Mouse (Mus musculus): ENCODE results near the gene Tfg.
A peak's percentile ranks its signal among the peaks of the same experiment; 100 is the strongest.

The Tfg gene

DNA sequence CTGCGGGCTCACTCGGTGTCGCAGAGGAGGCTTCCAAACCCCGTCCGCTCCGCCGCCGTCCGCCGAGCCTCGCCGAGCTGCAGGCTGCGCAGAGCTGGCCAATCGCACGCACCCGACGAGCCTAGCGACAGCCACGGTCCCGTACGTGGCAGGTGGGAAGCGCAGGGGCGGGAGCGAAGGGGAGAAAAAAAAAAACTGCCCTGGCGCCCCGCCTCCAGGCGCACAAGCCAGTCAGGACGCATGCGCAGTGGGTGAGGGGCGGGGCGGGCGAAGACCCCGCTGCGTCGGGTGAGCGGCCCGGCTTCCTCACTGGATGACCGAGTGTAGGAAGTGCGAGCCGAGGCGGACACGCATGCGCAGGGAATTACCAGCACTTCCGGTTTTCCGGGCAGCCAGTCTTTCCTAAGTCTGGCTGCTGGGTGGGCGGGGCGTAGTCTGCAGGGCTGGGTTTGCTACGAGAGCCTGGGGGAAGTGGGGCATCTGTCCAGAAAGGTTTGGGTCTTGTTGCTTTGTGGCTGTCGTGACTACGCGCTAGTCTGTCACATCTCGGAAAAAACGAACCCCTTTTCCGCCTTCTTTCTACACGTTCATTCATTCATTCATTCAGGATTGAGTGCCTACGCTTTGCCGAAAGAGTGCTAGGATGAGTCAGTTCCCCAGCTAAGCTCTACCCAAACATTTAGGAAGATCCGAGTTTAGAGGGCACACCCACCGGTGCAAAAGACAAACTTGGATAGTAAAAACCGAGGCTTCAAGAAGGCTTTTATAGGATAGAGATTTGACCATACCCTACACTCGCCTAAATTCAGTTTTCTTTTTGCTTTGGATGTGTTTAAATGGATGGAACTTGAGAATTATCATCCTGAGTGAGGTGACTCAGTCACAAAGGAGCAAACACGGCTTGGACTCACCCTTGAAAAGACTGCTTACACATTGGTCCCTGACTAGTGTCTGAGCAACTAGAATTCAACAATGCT is at the start of gene Tfg:
Tfg (minus strand) TSS at position 227 of the 977 bp plus-strand sequence.
- peak; percentile 99 for DNase-seq (ENCODE audit: low spot score in 2 of 2)

DNA sequence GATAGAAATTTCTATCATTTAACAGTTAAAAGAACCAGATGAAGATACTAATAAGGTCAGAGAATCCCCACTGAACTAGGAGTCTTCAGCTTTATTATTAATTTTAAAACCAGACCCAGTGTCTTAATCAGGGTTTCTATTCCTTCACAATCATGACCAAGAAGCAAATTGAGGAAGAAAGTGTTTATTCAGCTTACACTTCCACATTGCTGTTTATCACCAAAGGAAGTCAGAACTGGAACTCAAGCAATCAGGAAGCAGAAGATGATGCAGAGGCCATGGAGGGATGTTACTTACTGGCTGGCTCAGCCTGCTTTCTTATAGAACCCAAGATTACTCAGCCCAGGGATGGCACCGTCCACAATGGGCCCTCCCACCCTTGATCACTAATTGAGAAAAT is 11.8 kb upstream of the Tfg start:
- DNase-seq (ENCODE audit: low spot score in 2 of 2), result no peak

DNA sequence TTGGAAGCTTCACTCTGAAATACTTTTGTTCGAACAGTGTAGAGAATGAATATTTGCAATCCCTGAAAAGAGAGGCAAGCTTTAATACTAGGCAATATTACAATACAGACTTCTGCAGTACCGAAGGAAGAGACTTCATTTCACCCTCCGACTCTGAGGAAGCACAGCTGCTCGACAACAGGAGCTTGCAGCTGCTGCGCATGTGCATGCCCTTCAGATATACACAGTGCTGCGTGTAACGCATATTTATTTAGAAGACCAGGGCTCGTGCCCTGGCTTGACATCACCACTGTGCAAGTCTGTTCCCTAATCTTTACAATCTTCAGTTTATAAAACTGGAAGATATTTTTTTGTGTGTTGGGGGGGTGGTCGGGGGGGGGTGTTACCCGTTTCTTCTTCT is 7.7 kb upstream of the Tfg start:
- no peak for DNase-seq (ENCODE audit: low spot score in 2 of 2)

DNA sequence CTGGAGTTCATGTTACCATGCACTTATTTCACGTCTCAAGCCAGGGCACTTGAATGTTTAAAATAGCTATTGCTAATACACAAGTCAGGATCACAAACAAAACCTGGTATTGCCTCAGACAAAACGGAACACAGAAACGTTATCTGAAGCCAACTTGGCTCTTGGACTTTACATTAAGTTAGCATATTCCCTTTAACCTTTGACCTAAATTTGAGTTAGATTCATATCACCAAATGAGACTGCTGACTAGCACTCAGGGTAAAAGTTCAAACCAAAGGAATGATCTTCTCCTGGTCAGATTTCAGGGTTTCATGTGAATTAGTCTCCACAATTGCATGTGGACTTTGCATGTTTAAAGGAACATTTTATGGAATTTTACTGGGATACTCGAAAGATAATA is 5.1 kb upstream of the Tfg start:
- DNase-seq (ENCODE audit: low spot score in 2 of 2), result no peak

DNA sequence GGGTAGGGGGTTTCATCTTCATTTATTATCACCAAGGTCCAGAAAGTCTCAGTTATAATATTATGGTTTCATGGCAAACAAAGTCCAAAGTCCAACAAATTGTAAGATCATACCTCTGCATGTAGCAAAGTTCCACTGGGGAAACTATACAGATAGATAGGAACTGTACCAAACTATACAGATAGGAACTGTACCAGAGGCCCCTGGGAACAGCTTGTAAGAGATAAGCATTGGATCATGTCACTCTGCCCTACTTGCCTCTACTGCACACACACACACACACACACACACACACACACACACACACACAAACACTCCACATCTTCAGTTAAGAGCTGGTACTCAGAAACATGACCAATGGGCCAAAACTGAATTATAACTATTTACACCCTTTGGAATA is 1.8 kb upstream of the Tfg start:
- DNase-seq (ENCODE audit: low spot score in 2 of 2), result no peak

DNA sequence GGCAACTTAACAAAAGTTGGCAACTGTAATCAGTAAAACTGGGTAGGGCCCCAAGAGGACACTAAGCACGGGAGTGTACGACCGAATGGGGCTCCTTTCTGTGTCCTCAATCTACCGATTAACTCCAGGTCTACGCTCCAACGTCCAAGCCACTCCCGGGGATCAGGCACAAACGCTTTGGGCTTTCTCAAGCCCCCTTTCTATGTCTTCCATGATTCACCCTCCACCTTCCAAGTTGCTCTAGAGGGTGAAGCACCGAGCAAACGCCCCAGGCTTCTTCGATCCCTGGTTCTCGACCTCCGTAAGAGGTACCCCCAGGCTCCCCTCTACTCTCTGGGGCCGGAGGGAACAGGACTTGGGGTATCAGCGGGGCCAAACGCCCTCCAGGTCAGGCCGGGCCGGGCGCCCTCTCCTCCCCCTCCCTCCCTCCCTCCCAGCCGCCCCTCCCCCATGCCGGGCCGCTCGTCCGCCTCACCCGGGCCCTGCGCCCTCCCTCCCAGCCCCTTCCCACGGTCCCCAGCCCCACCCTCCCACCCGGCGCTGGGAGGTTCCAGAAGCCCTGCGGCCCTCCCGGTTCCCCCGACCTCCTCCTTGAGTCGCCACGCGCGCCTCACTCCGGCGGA is 582 bp downstream of the Tfg start:
- DNase-seq (ENCODE audit: low spot score in 2 of 2), result no peak

DNA sequence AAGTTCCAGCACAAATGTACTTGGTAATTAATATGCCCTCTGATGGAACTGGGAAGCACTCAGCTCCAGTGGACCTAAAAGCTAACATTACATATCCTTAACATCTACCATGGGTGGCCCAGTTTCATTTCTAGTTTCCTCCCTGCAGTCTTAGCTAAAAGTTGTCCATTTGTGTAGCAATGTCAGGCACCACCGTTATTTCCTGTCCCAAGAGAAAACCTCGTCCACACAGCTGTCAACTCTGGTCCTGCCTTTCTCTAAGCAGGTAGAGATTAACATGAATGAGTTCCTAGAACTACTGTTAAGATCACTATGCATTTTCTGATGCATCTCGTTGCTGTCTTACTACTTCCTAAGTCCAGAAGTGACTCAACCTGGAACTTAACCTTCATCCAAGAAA is 1.6 kb downstream of the Tfg start:
- no peak for DNase-seq (ENCODE audit: low spot score in 2 of 2)

DNA sequence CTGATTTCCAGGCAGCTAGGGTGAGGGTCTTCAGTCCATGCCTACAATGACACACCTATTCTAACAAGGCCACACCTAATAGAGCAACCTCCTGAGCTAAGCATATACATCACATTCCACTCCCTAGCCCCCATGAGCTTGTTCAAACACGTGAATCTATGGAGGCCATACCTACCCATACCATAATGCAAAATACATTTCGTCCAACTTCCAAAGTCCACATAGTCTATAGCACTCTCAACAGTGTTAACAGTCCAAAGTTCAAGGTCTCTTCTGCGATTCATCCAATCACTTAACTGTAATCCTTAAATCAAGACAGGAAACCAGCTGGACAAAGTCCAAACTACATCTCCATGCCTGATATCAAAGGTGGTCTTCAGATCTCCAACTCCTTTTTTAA is 7.2 kb downstream of the Tfg start:
- DNase-seq (ENCODE audit: low spot score in 2 of 2), result no peak

DNA sequence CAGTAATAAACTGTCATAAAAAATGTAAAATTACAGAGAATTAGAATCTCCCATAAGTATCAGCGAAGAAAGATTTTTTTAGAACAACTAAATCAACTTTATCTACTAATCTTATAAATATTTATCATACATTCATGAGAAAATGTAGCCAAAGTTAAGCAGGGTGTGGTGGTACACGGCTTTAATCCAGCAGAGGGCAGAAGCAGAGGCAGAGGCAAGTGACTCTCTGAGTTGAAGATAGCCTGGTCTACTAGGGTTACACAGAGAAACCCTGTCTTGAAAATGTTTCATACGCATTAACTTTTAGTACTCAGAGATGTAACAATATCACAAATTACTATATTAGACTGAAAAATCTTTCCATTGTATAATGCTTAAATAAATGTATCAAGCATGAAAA is 11.5 kb downstream of the Tfg start:
- DNase-seq (ENCODE audit: low spot score in 2 of 2), result no peak

DNA sequence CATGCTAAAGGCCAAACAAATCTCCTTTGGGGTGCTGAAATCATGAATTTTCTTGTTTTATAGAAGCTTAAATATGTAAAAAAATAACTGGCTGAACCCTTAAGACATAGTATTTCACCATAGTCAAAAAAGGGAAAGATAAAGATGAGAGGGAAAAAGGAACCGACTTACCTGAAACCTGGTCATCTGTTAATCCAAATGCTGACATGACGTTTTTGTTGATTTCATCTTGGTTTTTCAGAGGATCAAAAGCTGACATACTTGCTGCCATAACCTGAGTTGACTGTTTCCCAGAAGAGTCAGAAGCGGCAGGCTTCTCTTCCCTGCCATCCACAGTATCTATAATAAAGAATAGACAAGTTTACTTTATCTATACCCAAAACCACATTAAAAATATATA is 16.4 kb downstream of the Tfg start:
- DNase-seq (ENCODE audit: low spot score in 2 of 2), result no peak

DNA sequence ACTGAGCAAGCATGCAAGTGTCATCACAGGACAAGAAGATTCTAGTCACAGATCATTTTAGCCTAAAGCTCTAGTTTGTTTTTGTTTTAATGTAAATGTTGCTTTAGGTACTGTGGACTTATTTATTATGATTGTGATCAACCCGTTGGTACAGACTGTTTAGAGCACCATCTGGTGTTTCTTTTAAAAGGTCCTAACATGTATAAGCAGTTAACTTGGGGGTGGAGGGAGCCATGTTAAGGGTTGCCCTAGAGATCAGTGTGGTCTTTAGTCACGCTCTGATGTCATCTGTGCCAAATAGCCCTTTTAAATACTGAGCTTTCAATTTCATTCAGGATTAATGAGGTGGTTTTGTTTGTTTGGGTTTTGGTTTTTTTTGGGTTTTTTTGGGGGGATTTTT is 20.8 kb downstream of the Tfg start:
- no peak for DNase-seq (ENCODE audit: low spot score in 2 of 2)

DNA sequence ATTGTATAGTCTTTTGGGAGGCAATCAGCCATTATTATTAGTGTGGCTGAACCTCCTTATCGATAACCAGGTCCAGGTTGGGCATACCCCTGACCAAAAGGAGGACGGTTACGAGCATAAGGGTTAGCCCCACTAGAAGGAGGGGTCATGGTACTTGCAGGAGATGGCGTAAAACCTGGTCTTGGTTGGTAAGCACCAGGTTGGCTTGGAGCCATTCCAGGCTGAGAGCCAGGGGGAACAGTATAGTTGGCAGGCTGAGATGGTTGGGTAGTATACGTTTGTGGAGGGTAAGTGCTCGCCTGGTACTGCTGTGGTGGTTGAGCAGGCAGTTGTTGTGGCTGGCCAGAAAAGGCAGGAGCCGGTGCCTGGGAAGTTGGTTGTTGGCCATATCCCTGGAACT is 26.5 kb downstream of the Tfg start:
- no peak for DNase-seq (ENCODE audit: low spot score in 2 of 2)

DNA sequence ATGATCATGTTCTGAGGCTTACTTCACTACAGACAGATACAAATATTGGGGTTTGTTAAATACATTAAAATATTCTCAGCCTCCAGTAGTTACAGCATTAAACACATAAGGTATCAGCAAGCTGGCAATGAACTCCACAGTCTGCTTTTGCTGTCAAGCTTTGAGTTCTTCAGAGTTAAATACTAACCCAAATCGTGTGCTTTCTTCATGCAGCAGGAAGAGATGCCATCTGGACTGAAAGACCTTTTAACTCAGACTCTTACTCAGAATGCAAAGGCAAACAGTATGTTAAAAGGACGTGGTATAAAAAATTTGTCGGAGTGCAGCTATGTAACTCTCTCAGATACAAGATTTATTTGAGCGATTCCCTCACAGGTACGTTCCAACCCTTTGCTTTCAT is 30.5 kb downstream of the Tfg start:
- no peak for DNase-seq (ENCODE audit: low spot score in 2 of 2)

DNA sequence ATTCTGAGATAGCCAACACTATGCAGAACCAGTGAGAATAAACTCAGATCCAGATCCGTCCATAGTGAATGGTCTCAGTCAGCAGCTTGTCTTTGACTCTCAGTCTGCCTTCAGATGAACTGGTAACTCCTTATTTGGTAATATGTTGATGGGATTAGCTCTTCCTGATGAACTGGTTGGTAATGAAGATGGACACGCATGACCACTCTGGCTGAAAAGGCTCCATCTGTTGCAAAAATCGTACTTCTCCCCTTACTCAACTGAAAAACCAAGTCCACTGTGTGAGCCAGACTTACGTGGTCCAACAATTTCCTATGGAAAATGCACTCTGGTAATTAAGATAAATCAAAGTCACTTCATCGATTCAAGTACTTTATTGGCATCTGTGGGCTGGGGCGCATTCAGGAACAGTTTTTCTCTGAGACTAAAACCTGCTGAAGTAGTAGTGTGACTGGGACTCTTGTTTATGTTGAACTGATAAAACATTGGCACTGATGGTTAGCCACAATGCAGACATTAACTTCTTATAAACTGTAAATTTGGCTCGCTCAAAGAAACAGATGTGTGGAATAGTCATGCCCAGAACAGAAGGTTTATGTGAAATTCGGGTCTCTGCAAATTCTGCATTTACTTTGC is 36.1 kb downstream of the Tfg start:
- no peak for DNase-seq (ENCODE audit: low spot score in 2 of 2)

DNA sequence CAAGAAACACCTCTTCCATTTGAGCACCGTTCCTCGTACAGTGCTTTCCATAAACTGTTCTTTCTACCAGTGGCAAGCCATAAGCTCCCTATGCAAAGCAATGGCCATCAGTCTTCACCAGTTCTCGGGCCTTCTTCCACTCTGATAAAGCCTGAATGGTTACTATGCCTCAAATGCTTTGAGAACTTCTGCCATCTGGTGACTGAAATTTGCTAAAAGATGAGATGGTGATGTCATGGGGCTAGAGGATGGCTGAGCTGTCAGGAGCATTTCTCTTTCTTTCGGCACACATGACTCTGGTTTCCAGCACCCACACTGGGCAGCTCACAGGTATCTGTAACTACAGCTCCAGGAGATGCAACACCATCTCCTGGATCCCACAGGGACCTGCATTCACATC is 40.1 kb downstream of the Tfg start:
- no peak for DNase-seq (ENCODE audit: low spot score in 2 of 2)

DNA sequence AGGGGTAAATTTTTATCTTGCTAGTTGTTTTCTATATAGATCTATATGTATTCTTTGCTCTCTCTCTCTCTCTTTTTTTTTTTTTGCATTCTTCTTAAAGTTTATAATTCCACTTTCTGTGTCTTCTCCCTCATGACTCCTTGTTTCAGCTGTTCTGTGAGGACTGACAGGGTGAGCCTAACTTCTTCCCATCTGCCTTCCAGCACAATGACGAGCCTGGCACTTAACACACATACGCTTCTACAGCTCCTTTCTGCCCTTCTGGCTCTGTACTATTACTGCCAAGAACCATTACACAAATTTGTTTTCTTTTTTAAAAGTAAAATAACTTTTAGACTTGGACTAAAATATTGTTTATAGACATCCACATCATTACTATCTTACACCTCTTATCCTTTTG is 43.8 kb downstream of the Tfg start:
- no peak for DNase-seq (ENCODE audit: low spot score in 2 of 2)

DNA sequence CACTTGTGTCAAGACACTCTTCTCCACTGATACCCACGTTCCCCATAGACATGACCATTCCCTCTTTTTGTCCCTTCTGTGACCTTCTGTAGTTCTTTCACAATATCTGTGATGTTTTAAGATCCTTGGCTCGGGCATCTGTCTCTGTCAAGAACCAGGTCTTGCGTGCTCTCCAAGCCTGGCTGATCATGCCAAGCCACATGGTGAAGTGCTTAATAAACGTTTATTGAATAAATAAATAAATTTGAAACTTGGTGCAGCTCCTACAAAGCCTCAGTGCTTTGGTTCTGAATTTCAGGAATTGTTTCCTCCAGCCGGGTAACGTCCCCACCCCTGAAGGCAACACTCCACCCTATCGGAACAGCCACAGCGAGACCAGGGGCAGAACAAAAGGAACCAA is 46.3 kb downstream of the Tfg start:
- DNase-seq (ENCODE audit: low spot score in 2 of 2), result no peak

DNA sequence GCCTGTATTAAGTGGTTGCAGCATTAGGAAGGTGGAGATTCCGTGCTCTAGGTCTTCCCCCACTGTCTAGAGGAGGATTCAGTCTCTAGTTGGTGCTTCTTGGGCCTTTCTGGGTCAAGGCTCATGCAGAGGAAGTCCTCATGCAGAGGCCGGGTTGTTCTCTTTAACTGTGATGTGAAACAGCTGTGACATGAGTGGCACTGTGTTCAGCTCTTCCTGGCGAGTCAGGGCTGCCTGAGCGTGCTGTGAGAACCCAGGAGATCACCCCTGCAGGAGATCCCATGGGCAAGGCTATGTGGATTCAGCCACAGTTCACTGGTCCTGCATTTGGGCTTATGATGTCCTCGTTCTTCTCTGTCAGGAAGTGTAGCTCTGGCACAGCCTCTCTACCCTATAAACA is 47.7 kb downstream of the Tfg start:
- DNase-seq (ENCODE audit: low spot score in 2 of 2), result no peak

DNA sequence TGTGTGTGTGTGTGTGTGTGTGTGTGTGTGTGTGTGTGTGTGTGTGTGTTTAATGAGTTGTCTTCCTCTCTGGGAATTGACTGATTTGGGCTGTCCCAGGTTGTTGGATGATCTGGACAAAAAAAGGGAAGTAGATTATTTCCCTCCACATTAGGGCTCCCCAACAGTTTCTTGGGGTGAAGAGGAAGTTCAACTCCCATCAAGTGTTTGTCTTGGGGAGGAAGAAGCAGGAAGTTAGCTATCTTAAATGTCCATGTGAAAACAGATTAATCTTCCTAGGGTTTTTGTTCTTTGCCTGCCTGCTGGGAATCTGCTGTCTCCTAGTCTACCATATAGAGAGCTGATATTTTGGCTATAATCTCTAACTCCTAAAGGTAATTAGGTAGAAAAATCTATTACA is 58.4 kb downstream of the Tfg start:
- DNase-seq (ENCODE audit: low spot score in 2 of 2), result no peak

DNA sequence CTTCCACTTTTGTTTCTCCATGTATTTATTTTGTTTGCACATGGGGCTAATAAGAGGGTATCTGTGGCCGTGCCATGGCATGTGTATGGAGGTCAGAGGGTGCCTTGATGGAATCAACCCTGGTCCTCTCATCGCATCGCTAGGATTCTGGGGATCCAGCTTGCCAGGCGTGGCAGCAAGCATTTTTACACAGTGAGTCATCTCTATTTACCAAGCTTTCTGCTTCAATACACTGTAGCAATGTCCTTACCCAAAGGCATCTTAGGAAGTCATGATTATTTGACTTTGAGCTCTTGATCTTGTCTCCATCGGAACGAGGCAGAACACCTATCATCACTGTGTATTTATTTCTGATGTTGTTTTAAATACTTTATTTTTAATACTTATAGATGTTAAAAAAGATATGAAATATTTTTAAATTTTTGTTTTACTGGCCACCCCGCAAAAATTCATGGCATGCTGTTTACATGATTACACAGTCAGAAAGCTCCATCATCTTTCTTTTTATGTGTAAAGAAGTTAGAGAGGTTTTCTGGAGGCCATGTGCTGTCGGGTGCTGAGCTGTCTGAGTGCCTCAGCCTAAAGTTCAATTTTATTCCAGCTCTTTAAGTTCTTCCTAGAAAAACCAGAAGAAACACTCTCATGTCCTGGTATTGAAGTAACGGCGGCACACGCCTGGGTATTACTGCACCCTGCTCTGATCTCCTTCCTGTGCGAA is 61.9 kb downstream of the Tfg start:
- DNase-seq (ENCODE audit: low spot score in 2 of 2), result no peak

DNA sequence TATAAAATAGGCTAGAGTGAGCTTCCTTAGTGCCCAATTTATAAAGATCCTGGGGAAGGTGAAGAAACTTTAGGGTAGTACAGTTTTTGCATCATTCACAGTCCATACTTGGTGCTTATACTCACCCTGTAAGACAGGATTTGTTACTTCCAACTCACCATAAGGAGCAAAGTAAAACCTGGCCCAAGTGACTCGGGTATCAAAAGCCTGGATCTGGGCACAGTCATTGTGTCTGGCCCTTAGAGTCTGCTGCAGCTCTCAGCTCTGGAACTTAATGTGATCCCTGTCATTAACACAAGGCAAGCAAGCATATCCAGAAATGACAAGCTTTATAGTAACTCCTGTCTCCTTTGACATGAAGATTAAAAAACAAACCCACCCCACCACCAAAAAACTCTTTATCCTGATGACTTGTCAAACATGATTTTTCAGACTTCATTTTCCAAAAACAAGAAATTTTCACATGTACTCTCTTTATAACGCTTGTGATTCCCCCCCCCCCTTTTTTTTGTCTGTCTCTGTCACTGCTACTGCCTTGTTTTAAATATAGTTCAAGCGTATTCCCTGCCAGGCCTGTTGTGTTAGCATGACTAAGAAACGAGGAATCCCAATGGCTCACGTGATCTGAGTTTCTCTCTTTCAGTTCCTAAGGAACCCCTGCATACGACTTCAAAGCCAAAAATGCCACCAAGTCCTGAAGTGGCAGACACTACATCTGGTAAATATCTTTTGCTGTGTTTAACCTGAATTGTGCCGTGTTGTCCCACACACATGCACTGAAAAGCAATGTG is 70.7 kb downstream of the Tfg start:
- DNase-seq (ENCODE audit: low spot score in 2 of 2), result no peak

Measured in urinary bladder, postnatal 4 days (tissue).